22 mouse cellular contexts compared by ENCODE assay signal in genomic region chr11:5571856-5572255, GRCm38 (mm10). TPM values are rescaled to one million over a fixed set of nuclear protein-coding genes. Genes with fewer than 3 reads are reported as not detected.
DNase-seq lines count a peak whose midpoint lies in the region; ATAC-seq and TF ChIP-seq lines count a peak whose summit lies in the region.
"Had no signal": no experiment of that assay in that cellular context is flagged by ENCODE, and none has a peak within 500 bp of the region (broad histone marks: within the 10 kb centered on the region; RNA-seq: fewer than 3 reads in every experiment).

No protein-coding gene starts in this region.

- H3K4me2 ChIP-seq in liver, embryonic 13.5 days: no peak overlapping the region
- no peak overlapping the region for H3K4me2 ChIP-seq in liver, embryonic 11.5 days
- no peak overlapping the region for H3K4me2 ChIP-seq in liver, postnatal 0 days (ENCODE audit: low read depth, low read length)
- H3K4me2 ChIP-seq in forebrain, postnatal 0 days (ENCODE audit: low read depth): no peak overlapping the region
- H3K4me2 ChIP-seq: embryonic facial prominence, embryonic 13.5 days; hindbrain, embryonic 13.5 days had no signal

- H3K27ac ChIP-seq in liver, embryonic 13.5 days: peak overlapping the region; percentile 56
- no peak overlapping the region for H3K27ac ChIP-seq in liver, embryonic 11.5 days (ENCODE audit: low read depth, low read length)
- H3K27ac ChIP-seq in liver, postnatal 0 days (ENCODE audit: low read depth): peak overlapping the region; percentile 55; the same call in 1 of the 2 replicates
- H3K27ac ChIP-seq in heart, embryonic 10.5 days: no peak overlapping the region
- H3K27ac ChIP-seq in forebrain, postnatal 0 days (ENCODE audit: low read depth, low read length): no peak overlapping the region
- H3K27ac ChIP-seq: embryonic facial prominence, embryonic 13.5 days; forebrain, embryonic 10.5 days; hindbrain, embryonic 13.5 days had no signal

- no peak overlapping the region for H3K4me3 ChIP-seq in liver, embryonic 13.5 days (replicated peaks)
- H3K4me3 ChIP-seq in liver, embryonic 11.5 days (ENCODE audit: low read depth, low read length): no peak overlapping the region
- H3K4me3 ChIP-seq in liver, postnatal 0 days (ENCODE audit: low read depth, low read length): no peak overlapping the region
- no peak overlapping the region for H3K4me3 ChIP-seq in heart, embryonic 10.5 days
- H3K4me3 ChIP-seq in forebrain, postnatal 0 days (ENCODE audit: low read depth, low read length): no peak overlapping the region
- H3K4me3 ChIP-seq: embryonic facial prominence, embryonic 13.5 days; forebrain, embryonic 10.5 days; hindbrain, embryonic 13.5 days had no signal

- peaks cover 50% of the 10 kb centered on the region for H3K4me1 ChIP-seq in liver, embryonic 13.5 days (replicated peaks)
- H3K4me1 ChIP-seq in liver, embryonic 11.5 days (replicated peaks; ENCODE audit: control insufficient read depth, insufficient read depth, low read length): peaks cover 20% of the 10 kb centered on the region
- peaks cover 18% of the 10 kb centered on the region for H3K4me1 ChIP-seq in liver, postnatal 0 days (ENCODE audit: insufficient read depth)
- peaks cover 6% of the 10 kb centered on the region; the same call in 1 of the 2 replicates for H3K4me1 ChIP-seq in heart, embryonic 10.5 days
- H3K4me1 ChIP-seq in forebrain, postnatal 0 days (ENCODE audit: insufficient read depth): no peaks in the 10 kb centered on the region
- H3K4me1 ChIP-seq: embryonic facial prominence, embryonic 13.5 days; hindbrain, embryonic 13.5 days had no signal

- no peak for ATAC-seq in liver, embryonic 13.5 days (ENCODE audit: low read depth)
- ATAC-seq in liver, embryonic 11.5 days (replicated peaks; ENCODE audit: low FRiP score): no peak
- peak; percentile 57; the same call in 1 of the 2 replicates for ATAC-seq in erythroid progenitor cell, adult 5-6 weeks (replicated peaks; ENCODE audit: low FRiP score, poor library complexity, severe bottlenecking)
- ATAC-seq in liver, postnatal 0 days: no peak
- no peak for ATAC-seq in forebrain, postnatal 0 days
- ATAC-seq: forebrain, embryonic 14.5 days had no signal

- peaks cover 5% of the 10 kb centered on the region; the same call in 1 of the 2 replicates for H3K9me3 ChIP-seq in liver, embryonic 13.5 days (replicated peaks)
- H3K9me3 ChIP-seq in liver, embryonic 11.5 days (ENCODE audit: control insufficient read depth, low read length): no peaks in the 10 kb centered on the region
- no peaks in the 10 kb centered on the region for H3K9me3 ChIP-seq in liver, postnatal 0 days (ENCODE audit: low read length)
- no peaks in the 10 kb centered on the region for H3K9me3 ChIP-seq in heart, embryonic 10.5 days
- no peaks in the 10 kb centered on the region for H3K9me3 ChIP-seq in forebrain, postnatal 0 days (ENCODE audit: low read length)
- H3K9me3 ChIP-seq: embryonic facial prominence, embryonic 13.5 days; forebrain, embryonic 10.5 days; hindbrain, embryonic 13.5 days had no signal

- H3K36me3 ChIP-seq in liver, embryonic 13.5 days: no peaks in the 10 kb centered on the region
- H3K36me3 ChIP-seq in liver, embryonic 11.5 days (ENCODE audit: control insufficient read depth, insufficient read depth, low read length): no peaks in the 10 kb centered on the region
- no peaks in the 10 kb centered on the region for H3K36me3 ChIP-seq in liver, postnatal 0 days (replicated peaks; ENCODE audit: insufficient read depth, low read length)
- H3K36me3 ChIP-seq in heart, embryonic 10.5 days: no peaks in the 10 kb centered on the region
- no peaks in the 10 kb centered on the region for H3K36me3 ChIP-seq in forebrain, postnatal 0 days (ENCODE audit: insufficient read depth)
- H3K36me3 ChIP-seq: embryonic facial prominence, embryonic 13.5 days; forebrain, embryonic 10.5 days; hindbrain, embryonic 13.5 days had no signal

- TF ChIP-seq EP300 in liver, postnatal 0 days (IDR thresholded peaks at IDR 0.05; ENCODE audit: low read depth): peak; percentile 91

- no peaks in the 10 kb centered on the region for H3K27me3 ChIP-seq in liver, embryonic 13.5 days
- no peaks in the 10 kb centered on the region for H3K27me3 ChIP-seq in liver, embryonic 11.5 days (replicated peaks; ENCODE audit: control insufficient read depth, insufficient read depth, low read length)
- no peaks in the 10 kb centered on the region for H3K27me3 ChIP-seq in liver, postnatal 0 days (ENCODE audit: insufficient read depth, low read length)
- H3K27me3 ChIP-seq in heart, embryonic 10.5 days (ENCODE audit: insufficient read depth, poor library complexity, severe bottlenecking): no peaks in the 10 kb centered on the region
- no peaks in the 10 kb centered on the region for H3K27me3 ChIP-seq in forebrain, postnatal 0 days (ENCODE audit: insufficient read depth, low read length)
- H3K27me3 ChIP-seq: embryonic facial prominence, embryonic 13.5 days; hindbrain, embryonic 13.5 days had no signal

- WGBS in liver, embryonic 13.5 days (ENCODE audit: insufficient replicate concordance): 48% methylated on average over 4 of the region's 4 CpGs
- 64% methylated on average over 4 of the region's 4 CpGs for WGBS in liver, embryonic 11.5 days
- 58% methylated on average over 4 of the region's 4 CpGs for WGBS in liver, postnatal 0 days (ENCODE audit: insufficient replicate concordance)
- 83% methylated on average over 4 of the region's 4 CpGs for WGBS in heart, embryonic 10.5 days
- WGBS in forebrain, postnatal 0 days: 91% methylated on average over 4 of the region's 4 CpGs

- H3K9ac ChIP-seq in liver, embryonic 13.5 days: no peak overlapping the region
- H3K9ac ChIP-seq in liver, embryonic 11.5 days (ENCODE audit: low read depth, low read length): no peak overlapping the region
- H3K9ac ChIP-seq in liver, postnatal 0 days (replicated peaks): no peak overlapping the region
- no peak overlapping the region for H3K9ac ChIP-seq in forebrain, postnatal 0 days
- H3K9ac ChIP-seq: embryonic facial prominence, embryonic 13.5 days; hindbrain, embryonic 13.5 days had no signal

- no peak for DNase-seq in liver, embryonic 13.5 days
- DNase-seq in liver, embryonic 11.5 days (ENCODE audit: low spot score): no peak
- DNase-seq in liver, postnatal 0 days: no peak
- no peak for DNase-seq in layer of hippocampus, adult 11-12 months (ENCODE audit: low spot score)
- no peak for DNase-seq in heart, embryonic 10.5 days (ENCODE audit: low spot score)
- DNase-seq in forebrain, postnatal 0 days: no peak
- DNase-seq: adrenal gland, adult 2 months; adrenal gland, postnatal 25 days; cerebellum, adult 18-20 months; cerebellum, adult 9-11 months; cerebellum, postnatal 36 days; gastrocnemius, postnatal 36 days; heart, postnatal 10 days had no signal

- TF ChIP-seq CTCF in liver, postnatal 0 days (IDR thresholded peaks at IDR 0.05; ENCODE audit: low read depth): no peak
- no peak for TF ChIP-seq CTCF in forebrain, postnatal 0 days (IDR thresholded peaks at IDR 0.05; ENCODE audit: low read depth)

RNA-seq across cellular contexts. Expression of gene Ankrd36, which starts 2.4 kb away (rescaled TPM):
- polyA plus RNA-seq in liver, embryonic 13.5 days (2015; fragmentation: Nextera tagmentation; extraction: Ambion mirVana): 1.1 and 1.5 TPM in 2 replicates
- 0.73 and 0.82 TPM in 2 replicates for polyA plus RNA-seq in liver, embryonic 11.5 days (2014; fragmentation: Nextera tagmentation; extraction: Ambion mirVana)
- total RNA-seq in erythroid progenitor cell, adult 5-6 weeks (2015; ENCODE audit: low replicate concordance): not detected in 2 replicates
- total RNA-seq in erythroid progenitor cell, adult 5-6 weeks (2017; ENCODE audit: low replicate concordance): 4.4 TPM in 1 of 2 replicates, not detected in the other
- polyA plus RNA-seq in liver, postnatal 0 days (2015; fragmentation: Nextera tagmentation; extraction: Ambion mirVana): 1.5 and 1.9 TPM in 2 replicates
- 0.38 and 0.97 TPM in 2 replicates for polyA plus RNA-seq in heart, embryonic 10.5 days (2016; fragmentation: Nextera tagmentation; extraction: Ambion mirVana)
- 0.24 TPM in 1 of 2 replicates, not detected in the other for total RNA-seq in forebrain, postnatal 0 days (2014; rRNA removed)
- not detected in 2 replicates for polyA plus RNA-seq in forebrain, postnatal 0 days (2015; fragmentation: Nextera tagmentation; extraction: Ambion mirVana)
- total RNA-seq: adrenal gland, adult 2 months; adrenal gland, postnatal 25 days; gastrocnemius, adult 8-10 months; gastrocnemius, postnatal 36 days; heart, postnatal 10 days; hematopoietic stem cell, adult 5-6 weeks had no signal
- polyA plus RNA-seq: adrenal gland, adult 2 months; C2C12; embryonic facial prominence, embryonic 13.5 days; forebrain, embryonic 10.5 days; forebrain, embryonic 14.5 days; heart, embryonic 14.5 days; hindbrain, embryonic 13.5 days had no signal

RNA-seq across cellular contexts. Expression of gene Ccdc117, which starts 29.9 kb away (rescaled TPM):
- 8.6 and 11.4 TPM in 2 replicates for polyA plus RNA-seq in liver, embryonic 13.5 days (2015; fragmentation: Nextera tagmentation; extraction: Ambion mirVana)
- polyA plus RNA-seq in liver, embryonic 11.5 days (2014; fragmentation: Nextera tagmentation; extraction: Ambion mirVana): 22.3 and 24.6 TPM in 2 replicates
- 2.5 and 4.6 TPM in 2 replicates for total RNA-seq in erythroid progenitor cell, adult 5-6 weeks (2015; ENCODE audit: low replicate concordance)
- total RNA-seq in erythroid progenitor cell, adult 5-6 weeks (2017; ENCODE audit: low replicate concordance): 8.2 and 12.6 TPM in 2 replicates
- polyA plus RNA-seq in liver, postnatal 0 days (2015; fragmentation: Nextera tagmentation; extraction: Ambion mirVana): 5.5 and 6.0 TPM in 2 replicates
- polyA plus RNA-seq in heart, embryonic 10.5 days (2016; fragmentation: Nextera tagmentation; extraction: Ambion mirVana): 14.7 and 23.4 TPM in 2 replicates
- 14.4 and 14.7 TPM in 2 replicates for total RNA-seq in forebrain, postnatal 0 days (2014; rRNA removed)
- 6.6 and 7.0 TPM in 2 replicates for polyA plus RNA-seq in forebrain, postnatal 0 days (2015; fragmentation: Nextera tagmentation; extraction: Ambion mirVana)

RNA-seq across cellular contexts. Expression of gene Xbp1, which starts 51.4 kb away (rescaled TPM):
- 82.1 and 95.7 TPM in 2 replicates for polyA plus RNA-seq in liver, embryonic 13.5 days (2015; fragmentation: Nextera tagmentation; extraction: Ambion mirVana)
- 149 TPM in 2 replicates for polyA plus RNA-seq in liver, embryonic 11.5 days (2014; fragmentation: Nextera tagmentation; extraction: Ambion mirVana)
- 42.8 and 44.7 TPM in 2 replicates for total RNA-seq in erythroid progenitor cell, adult 5-6 weeks (2015; ENCODE audit: low replicate concordance)
- total RNA-seq in erythroid progenitor cell, adult 5-6 weeks (2017; ENCODE audit: low replicate concordance): 27.2 and 32.3 TPM in 2 replicates
- 119 and 137 TPM in 2 replicates for polyA plus RNA-seq in liver, postnatal 0 days (2015; fragmentation: Nextera tagmentation; extraction: Ambion mirVana)
- 131 and 174 TPM in 2 replicates for polyA plus RNA-seq in heart, embryonic 10.5 days (2016; fragmentation: Nextera tagmentation; extraction: Ambion mirVana)
- total RNA-seq in forebrain, postnatal 0 days (2014; rRNA removed): 120 and 140 TPM in 2 replicates
- 100 and 107 TPM in 2 replicates for polyA plus RNA-seq in forebrain, postnatal 0 days (2015; fragmentation: Nextera tagmentation; extraction: Ambion mirVana)

Comparison
In these comparisons a context has a peak if more than half of its experiments do, and no peak if none do; other contexts are left out.
1. H3K27ac ChIP-seq: peak in liver, embryonic 13.5 days (single experiment) and liver, postnatal 0 days (single experiment); none in liver, embryonic 11.5 days (single experiment), heart, embryonic 10.5 days (single experiment) and forebrain, postnatal 0 days (single experiment).